Mouse (Mus musculus) lung, postnatal 14 days (tissue): ENCODE measurements at regions not wholly inside any gene's neighbourhood (a gene's known extent, or its start where the extent isn't known, plus 50 kb on each side); places are given as distances from the start of the nearest gene placed in this dataset.

Experiments used
- DNase-seq: peaks from one replicate; pipeline ENCODE4 v3.0.0; 2021

- DNase-seq = no peak
Measured at GRCm38 (mm10) chr3:52158788-52159260, 53.9 kb upstream of the Maml3 start.

GRCm38 (mm10) chr3:52161688-52162087, 56.8 kb upstream of the Maml3 start:
- DNase-seq = peak; percentile 17

- DNase-seq = no peak
Measured at GRCm38 (mm10) chr3:52163990-52164389, 59.1 kb upstream of the Maml3 start.

- no peak for DNase-seq
Measured at GRCm38 (mm10) chr3:52167420-52167819, 62.5 kb upstream of the Maml3 start.

GRCm38 (mm10) chr3:52170847-52171246, 66.0 kb upstream of the Maml3 start:
- DNase-seq = no peak

- no peak for DNase-seq
Measured at GRCm38 (mm10) chr3:52171303-52171702, 66.4 kb upstream of the Maml3 start.

GRCm38 (mm10) chr3:52173490-52173889, 68.6 kb upstream of the Maml3 start:
- DNase-seq = no peak

- DNase-seq = no peak
Measured at GRCm38 (mm10) chr3:52176108-52176507, 71.2 kb upstream of the Maml3 start.

GRCm38 (mm10) chr3:52178851-52179250, 74.0 kb upstream of the Maml3 start:
- DNase-seq = no peak

GRCm38 (mm10) chr3:52179686-52180085, 74.8 kb upstream of the Maml3 start:
- peak; percentile 78 for DNase-seq

- peak; percentile 53 for DNase-seq
Measured at GRCm38 (mm10) chr3:52180306-52180705, 75.4 kb upstream of the Maml3 start.

- DNase-seq = peak; percentile 88
Measured at GRCm38 (mm10) chr3:52180785-52181184, 75.9 kb upstream of the Maml3 start.

- no peak for DNase-seq
Measured at GRCm38 (mm10) chr3:52181326-52182101, 76.6 kb upstream of the Maml3 start.

GRCm38 (mm10) chr3:52184241-52184640, 79.4 kb upstream of the Maml3 start:
- no peak for DNase-seq

GRCm38 (mm10) chr3:52185351-52185750, 80.5 kb upstream of the Maml3 start:
- DNase-seq = no peak

GRCm38 (mm10) chr3:52187401-52187801, 80.7 kb upstream of the Foxo1 start:
- DNase-seq = no peak

GRCm38 (mm10) chr3:52188303-52188702, 79.8 kb upstream of the Foxo1 start:
- DNase-seq = no peak

- no peak for DNase-seq
Measured at GRCm38 (mm10) chr3:52189016-52189415, 79.1 kb upstream of the Foxo1 start.

GRCm38 (mm10) chr3:52190021-52190420, 78.1 kb upstream of the Foxo1 start:
- no peak for DNase-seq

- no peak for DNase-seq
Measured at GRCm38 (mm10) chr3:52193026-52193425, 75.1 kb upstream of the Foxo1 start.

- no peak for DNase-seq
Measured at GRCm38 (mm10) chr3:52194216-52194615, 73.9 kb upstream of the Foxo1 start.

GRCm38 (mm10) chr3:52195486-52195885, 72.7 kb upstream of the Foxo1 start:
- DNase-seq = no peak

- peak; percentile 86 for DNase-seq
Measured at GRCm38 (mm10) chr3:52196047-52196935, 71.8 kb upstream of the Foxo1 start.

- no peak for DNase-seq
Measured at GRCm38 (mm10) chr3:52196936-52197246, 71.2 kb upstream of the Foxo1 start.
